Mouse (Mus musculus) intestine, embryonic 14.5 days (tissue): Measurements from ENCODE around the gene Nkx2-9. TPM values are rescaled to one million over a fixed set of nuclear protein-coding genes. Genes with fewer than 3 reads are reported as not detected.

Experiments used
- ATAC-seq: fragments of 200-750 bp; cut with Nextera tagmentation; replicated peaks from 2 replicates; pipeline ENCODE4 v1.8.0; 2017; ENCODE audit warnings: low read depth, moderate number of reproducible peaks, moderate TSS enrichment, moderate library complexity; ENCODE audit not compliant: low FRiP score, low TSS enrichment
- DNase-seq: peaks from one replicate; pipeline ENCODE4 v3.0.0-alpha.2; 2018; ENCODE audit warnings: low spot score
- H3K27ac ChIP-seq: fragments of 300-500 bp; sonication (generic); 2 replicates; pipeline ENCODE4 v1.5.1; 2014; ENCODE audit warnings: low read depth, mild to moderate bottlenecking, control low read depth
- H3K27me3 ChIP-seq: fragments of 300-500 bp; sonication (generic); replicated peaks from 2 replicates; pipeline ENCODE4 v1.6.1; 2014; ENCODE audit warnings: low read length, control low read depth; ENCODE audit not compliant: control insufficient read depth, insufficient read depth
- H3K36me3 ChIP-seq: fragments of 300-500 bp; sonication (generic); 2 replicates; pipeline ENCODE4 v1.6.1; 2014; ENCODE audit warnings: low read length, control low read depth; ENCODE audit not compliant: control insufficient read depth, insufficient read depth
- H3K4me1 ChIP-seq: fragments of 300-500 bp; sonication (generic); replicated peaks from 2 replicates; pipeline ENCODE4 v1.6.1; 2014; ENCODE audit warnings: low read length, control low read depth, mixed read lengths; ENCODE audit not compliant: control insufficient read depth, insufficient read depth
- H3K4me2 ChIP-seq: fragments of 300-500 bp; sonication (generic); 2 replicates; pipeline ENCODE4 v1.6.1; 2014; ENCODE audit warnings: low read length
- H3K4me3 ChIP-seq: fragments of 300-500 bp; sonication (generic); 2 replicates; pipeline ENCODE4 v1.5.1; 2014; ENCODE audit warnings: low read depth, low read length, control low read depth, mixed read lengths
- H3K9ac ChIP-seq: fragments of 300-500 bp; sonication (generic); 2 replicates; pipeline ENCODE4 v1.6.1; 2014; ENCODE audit warnings: mild to moderate bottlenecking, low read length
- H3K9me3 ChIP-seq: fragments of 300-500 bp; sonication (generic); 2 replicates; pipeline ENCODE4 v1.6.1; 2016; ENCODE audit warnings: low read length, control low read depth; ENCODE audit not compliant: control insufficient read depth
- WGBS: fragments of 180-500 bp; shearing (Covaris S2); extraction: QIAGEN DNeasy Blood & Tissue Kit; methylation state at CpG from one replicate; pipeline ENCODE4 v1.1.7; 2014; 5-methylcytosine and 5-hydroxymethylcytosine counted together
- polyA plus RNA-seq: library from polyadenylated mRNA; unstranded; fragments of >200 nt; fragmentation: Nextera tagmentation; extraction: Ambion mirVana; gene quantifications from 2 replicates; pipeline ENCODE4 v1.2.1, GENCODE M21; 2014

Gene Nkx2-9
- polyA plus RNA-seq, 1 experiment from 2014 or later, result not detected

DNA sequence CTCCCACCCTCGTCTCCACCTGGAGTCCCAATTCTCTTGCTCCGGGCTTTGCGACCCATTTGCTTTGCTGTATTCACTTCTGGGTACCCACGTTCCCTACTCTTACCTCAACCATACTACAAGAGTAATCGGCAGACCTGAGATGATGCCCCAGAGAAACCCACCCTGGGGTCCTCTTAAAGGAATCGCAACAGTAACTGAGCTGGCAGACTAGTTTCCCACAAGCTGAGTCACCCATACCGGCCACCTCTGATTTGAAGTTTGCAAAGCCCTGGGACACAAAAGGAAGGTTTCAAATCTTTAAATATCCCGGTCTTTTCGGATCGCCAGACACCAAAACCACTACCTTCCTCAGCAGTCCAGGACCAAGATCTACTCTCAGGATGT lies 742 bp downstream of the Nkx2-9 start:
- Histone ChIP-seq H3K27ac (no peak overlapping the region), H3K9ac (no peak overlapping the region), H3K4me2 (peak overlapping the region; percentile 52), H3K4me3 (peak overlapping the region; percentile 29), H3K4me1 (0 out of 2 replicates have a peak, but pooled peaks cover 3% of the 10 kb centered on the region), H3K27me3 (peaks cover 93% of the 10 kb centered on the region), H3K9me3 (no peaks in the 10 kb centered on the region), H3K36me3 (no peaks in the 10 kb centered on the region)
- under 1% methylated on average over 10 of the region's 10 CpGs for WGBS
- ATAC-seq (no peak), DNase-seq (no peak)

DNA sequence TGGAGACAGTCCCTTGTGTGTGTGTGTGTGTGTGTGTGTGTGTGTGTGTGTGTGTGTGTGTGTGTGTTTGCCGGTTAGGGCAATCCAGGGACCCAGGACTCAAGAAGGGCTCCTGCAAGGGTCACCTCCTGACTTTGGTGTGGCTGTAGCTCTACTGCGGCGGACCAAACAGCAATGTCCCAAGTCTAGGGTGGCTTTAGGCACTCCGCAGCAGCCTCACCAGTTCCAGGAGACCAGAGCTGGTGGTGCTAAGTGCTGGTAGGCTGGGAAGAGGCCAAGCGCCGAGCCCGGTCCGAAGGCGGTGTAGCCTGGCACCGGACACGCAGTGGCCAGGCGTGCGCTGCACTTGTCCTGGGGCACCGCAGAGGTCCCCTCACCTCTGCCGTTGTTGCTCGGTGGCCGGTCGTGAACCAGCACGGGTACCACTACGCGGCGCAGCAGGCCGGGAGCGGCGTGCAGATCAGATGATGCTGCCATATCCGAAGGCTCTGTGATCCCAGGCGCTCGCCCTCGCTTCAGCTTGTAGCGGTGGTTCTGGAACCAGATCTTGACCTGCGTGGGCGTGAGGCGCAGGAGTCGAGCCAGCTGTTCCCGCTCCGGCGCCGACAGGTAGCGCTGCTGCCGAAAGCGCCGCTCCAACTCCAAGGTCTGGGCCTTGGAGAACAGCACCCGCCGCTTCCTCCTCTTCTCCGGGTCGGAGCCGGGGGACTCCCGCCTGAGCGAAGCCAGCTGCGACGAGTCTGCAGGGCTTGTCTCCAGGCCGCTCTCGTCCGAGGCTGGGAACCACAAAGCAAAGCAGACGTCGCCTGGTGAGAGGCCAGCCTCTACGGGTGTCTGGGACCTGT lies 1.4 kb downstream of the Nkx2-9 start:
- peak overlapping the region; percentile 52 for H3K4me2 ChIP-seq
- no peak overlapping the region for H3K9ac ChIP-seq
- H3K27ac ChIP-seq, result no peak overlapping the region
- under 1% methylated on average over 57 of the region's 57 CpGs for WGBS
- peaks cover 96% of the 10 kb centered on the region for H3K27me3 ChIP-seq
- ATAC-seq (peak; percentile 70), DNase-seq (peak; percentile 75)
- H3K4me1 ChIP-seq, result 0 out of 2 replicates have a peak, but pooled peaks cover 3% of the 10 kb centered on the region
- no peaks in the 10 kb centered on the region for H3K36me3 ChIP-seq
- H3K4me3 ChIP-seq, result peak overlapping the region; percentile 29
- H3K9me3 ChIP-seq, result no peaks in the 10 kb centered on the region

DNA sequence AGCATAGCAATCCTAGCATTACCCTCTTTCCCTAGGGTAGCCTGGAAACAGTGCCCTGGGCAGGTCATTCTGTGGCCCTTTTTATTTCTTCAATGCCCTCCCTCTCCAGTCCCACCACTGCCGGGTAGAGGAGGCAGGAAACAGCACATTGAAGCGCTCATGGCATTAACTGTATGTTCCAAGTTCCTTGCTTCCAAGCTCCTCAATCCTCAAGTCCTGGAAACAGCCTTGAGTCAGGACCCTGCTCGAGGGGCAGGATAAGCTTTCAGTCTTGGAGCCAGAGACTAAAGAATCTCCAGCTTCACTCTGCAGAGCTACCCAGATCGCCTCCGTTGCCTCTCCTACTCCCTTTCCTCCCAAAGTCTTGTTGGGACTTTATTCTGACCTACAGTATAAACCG lies 2.2 kb downstream of the Nkx2-9 start:
- H3K27ac ChIP-seq, result no peak overlapping the region
- no peak overlapping the region for H3K9ac ChIP-seq
- H3K36me3 ChIP-seq, result no peaks in the 10 kb centered on the region
- H3K27me3 ChIP-seq, result peaks cover 98% of the 10 kb centered on the region
- DNase-seq (no peak), ATAC-seq (no peak)
- 0 out of 2 replicates have a peak, but pooled peaks cover 3% of the 10 kb centered on the region for H3K4me1 ChIP-seq
- WGBS, result 6% methylated on average over 6 of the region's 6 CpGs
- H3K4me2 ChIP-seq, result no peak overlapping the region
- H3K4me3 ChIP-seq, result no peak overlapping the region
- no peaks in the 10 kb centered on the region for H3K9me3 ChIP-seq

DNA sequence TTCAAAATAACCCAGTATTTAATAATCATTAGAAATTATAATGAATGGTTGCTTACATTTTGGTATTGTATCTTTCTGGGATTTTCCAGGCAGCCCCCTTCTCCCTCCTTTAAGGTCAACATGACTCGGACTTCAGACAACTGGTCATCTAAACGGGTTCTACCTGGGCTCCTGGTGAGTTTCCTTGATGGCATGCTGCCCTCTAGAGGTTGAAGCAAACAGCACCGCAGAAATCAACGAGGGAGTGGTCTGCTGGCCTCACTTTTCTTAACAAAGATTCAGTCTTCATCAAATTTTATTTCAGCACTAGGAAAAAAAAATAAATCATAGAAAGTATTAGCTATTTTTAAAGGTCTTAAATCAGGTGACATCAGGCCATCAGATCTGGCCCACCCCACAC lies 21.4 kb downstream of the Nkx2-9 start:
- Histone ChIP-seq H3K4me2 (no peak overlapping the region), H3K4me1 (no peaks in the 10 kb centered on the region), H3K27ac (no peak overlapping the region), H3K9me3 (no peaks in the 10 kb centered on the region), H3K27me3 (no peaks in the 10 kb centered on the region), H3K9ac (no peak overlapping the region), H3K36me3 (no peaks in the 10 kb centered on the region), H3K4me3 (no peak overlapping the region)
- DNase-seq (no peak), ATAC-seq (no peak)
- WGBS, result 9% methylated on average over 4 of the region's 4 CpGs

DNA sequence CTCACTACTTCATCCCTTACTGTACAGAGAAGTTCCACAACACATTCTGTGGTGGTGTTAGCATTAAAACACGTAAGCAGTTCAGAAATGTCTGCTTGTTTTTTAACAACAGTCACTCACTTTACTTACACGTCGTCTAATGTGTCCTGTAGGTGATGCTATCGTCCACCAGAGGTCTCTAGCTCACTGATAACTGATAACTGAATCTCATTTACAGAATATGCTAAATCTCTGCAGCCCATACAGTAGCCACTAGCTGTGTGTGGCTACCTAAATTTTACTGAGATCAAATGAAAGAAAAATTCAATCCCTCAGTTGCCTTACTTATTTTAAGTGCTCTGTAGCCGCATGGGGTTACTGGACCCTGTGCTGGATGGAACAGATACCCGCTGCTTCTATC lies 25.3 kb downstream of the Nkx2-9 start:
- Histone ChIP-seq H3K27me3 (no peaks in the 10 kb centered on the region), H3K9ac (no peak overlapping the region), H3K4me2 (no peak overlapping the region), H3K9me3 (no peaks in the 10 kb centered on the region), H3K4me1 (no peaks in the 10 kb centered on the region), H3K36me3 (no peaks in the 10 kb centered on the region), H3K27ac (no peak overlapping the region), H3K4me3 (no peak overlapping the region)
- 32% methylated on average over 6 of the region's 6 CpGs for WGBS
- DNase-seq (no peak), ATAC-seq (no peak)

Other genes starting within 250 kb of the Nkx2-9 start
- not detected in 2 replicates for gene Nkx2-1, start 76.4 kb downstream of the Nkx2-9 start, polyA plus RNA-seq
- not detected in 2 replicates for gene Pax9, start 78.5 kb upstream of the Nkx2-9 start, polyA plus RNA-seq